Mouse (Mus musculus): ENCODE measurements at regions not wholly inside any gene's neighbourhood (a gene's known extent, or its start where the extent isn't known, plus 50 kb on each side); places are given as distances from the start of the nearest gene placed in this dataset.

DNA sequence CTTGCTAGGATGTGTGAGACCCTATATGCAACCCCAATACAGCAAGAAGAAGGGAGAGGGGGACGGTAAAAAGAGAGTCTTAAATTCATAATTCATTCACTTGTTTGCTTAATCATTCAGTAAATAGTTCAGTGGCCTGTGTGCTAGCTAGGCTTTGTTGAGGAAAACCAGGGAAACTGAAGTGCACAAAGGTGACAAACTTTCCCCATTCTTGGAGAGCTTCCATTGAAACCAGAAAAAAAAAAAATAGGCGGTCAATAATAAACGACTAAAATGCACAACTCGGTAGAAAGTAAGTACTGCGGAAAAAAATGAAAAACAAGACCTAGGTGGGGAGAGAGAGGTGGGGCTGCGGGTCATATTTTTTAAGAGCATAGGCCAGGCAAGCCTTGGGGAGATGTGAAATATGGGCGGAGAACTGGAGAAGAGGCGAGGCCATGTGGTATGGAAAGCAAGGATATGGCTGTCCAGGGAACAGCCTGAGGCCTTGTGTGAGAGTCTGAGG is 72.3 kb upstream of the Hes1 start:
- no peak for TF ChIP-seq BHLHE40 (IDR thresholded peaks at IDR 0.05; ENCODE audit: low read depth, low read length)
- TF ChIP-seq POLR2AphosphoS2 (IDR thresholded peaks at IDR 0.05; ENCODE audit: low read depth, low read length): no peak
- no peak for TF ChIP-seq CHD1 (IDR thresholded peaks at IDR 0.05; ENCODE audit: low read depth, low read length)
- TF ChIP-seq EP300 (IDR thresholded peaks at IDR 0.05; ENCODE audit: low read length): no peak
- no peak for TF ChIP-seq RAD21 (IDR thresholded peaks at IDR 0.05; ENCODE audit: low read depth, low read length)
- TF ChIP-seq UBTF (IDR thresholded peaks at IDR 0.05; ENCODE audit: low read depth, low read length): no peak
- no peak for TF ChIP-seq MAFK (IDR thresholded peaks at IDR 0.05; ENCODE audit: insufficient replicate concordance, low read length)
- TF ChIP-seq PAX5 (IDR thresholded peaks at IDR 0.05; ENCODE audit: low read length): no peak
- TF ChIP-seq ZKSCAN1 (IDR thresholded peaks at IDR 0.05; ENCODE audit: borderline replicate concordance, low read depth, low read length): no peak
- TF ChIP-seq RCOR1 (conservative IDR thresholded peaks at IDR 0.05; ENCODE audit: low read depth, low read length): no peak
- TF ChIP-seq SIN3A (IDR thresholded peaks at IDR 0.05; ENCODE audit: low read length): no peak
- TF ChIP-seq MXI1 (IDR thresholded peaks at IDR 0.05; ENCODE audit: low read depth, low read length): no peak
- TF ChIP-seq ELF1 (IDR thresholded peaks at IDR 0.05; ENCODE audit: low read depth, low read length): no peak
- no peak for TF ChIP-seq HCFC1 (IDR thresholded peaks at IDR 0.05; ENCODE audit: low read depth, low read length)
- TF ChIP-seq TBP (conservative IDR thresholded peaks at IDR 0.05; ENCODE audit: low read depth, low read length): no peak
- no peak for TF ChIP-seq MEF2A (IDR thresholded peaks at IDR 0.05; ENCODE audit: borderline replicate concordance, low read depth, low read length)
- no peak for TF ChIP-seq USF2 (conservative IDR thresholded peaks at IDR 0.05; ENCODE audit: low read depth, low read length)
- TF ChIP-seq TCF12 (IDR thresholded peaks at IDR 0.05; ENCODE audit: low read depth, low read length): no peak
- no peak for TF ChIP-seq CHD2 (IDR thresholded peaks at IDR 0.05; ENCODE audit: low read length)
- no peak for DNase-seq (ENCODE audit: extremely low read depth)
- no peak overlapping the region for H3K9ac ChIP-seq (ENCODE audit: insufficient read depth, low read depth)
- H3K27me3 ChIP-seq (replicated peaks): no peaks in the 10 kb centered on the region
- dilution Hi-C loops (cut with MboI; ENCODE audit: extremely low pct_ligation_motif_present, extremely low pct_unique_long_range_greater_than_20kb, low sequenced_read_pairs): no loop called here
- H3K4me3 ChIP-seq (replicated peaks in 1 of 3; ENCODE audit: low read depth in 2 of 3, low read length in 2 of 3, poor library complexity in 1 of 3): no peak overlapping the region
- peaks cover 0 to 25% of the 10 kb centered on the region in 2 experiments; a peak in 2 of 4 replicates for H3K4me1 ChIP-seq (ENCODE audit: control insufficient read depth in 1 of 2, insufficient read depth in 2 of 2)
- in situ Hi-C loops (cut with MboI; ENCODE audit: low pct_ligation_motif_present, low pct_unique_long_range_greater_than_20kb, low sequenced_read_pairs): no loop called here
- no peaks in the 10 kb centered on the region for H3K79me2 ChIP-seq (replicated peaks; ENCODE audit: control insufficient read depth, extremely low read depth, insufficient read depth, poor library complexity, severe bottlenecking)
- no peak overlapping the region for H3K4me2 ChIP-seq (ENCODE audit: insufficient read depth, low read depth, poor library complexity, severe bottlenecking)
- H3K27ac ChIP-seq (ENCODE audit: insufficient read depth, low read depth): no peak overlapping the region
- no peaks in the 10 kb centered on the region for H3K36me3 ChIP-seq (replicated peaks in 1 of 2; ENCODE audit: control insufficient read depth in 1 of 2, insufficient read depth in 1 of 2, low read length in 1 of 2)
- H3K9me3 ChIP-seq (replicated peaks; ENCODE audit: low read length): no peaks in the 10 kb centered on the region

DNA sequence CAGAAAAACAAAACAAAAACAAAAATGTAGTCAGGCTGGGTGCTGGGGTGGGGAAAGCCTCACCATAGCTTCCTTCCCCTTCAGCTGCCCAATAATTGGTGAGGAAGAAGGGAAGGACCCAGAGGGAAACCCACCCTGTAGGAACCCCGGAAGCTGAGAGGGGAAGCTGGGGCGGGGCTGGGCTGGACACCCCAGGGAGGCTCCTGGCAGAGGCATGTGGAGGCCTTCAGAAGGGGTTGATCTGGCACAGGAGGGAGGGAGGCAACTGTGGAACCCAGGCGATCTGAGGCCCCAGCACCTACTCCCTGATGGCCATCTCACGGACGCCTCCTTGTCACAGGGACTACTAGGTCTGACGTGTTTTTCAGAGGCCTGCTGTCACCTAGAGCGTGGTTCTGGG is 71.1 kb upstream of the Hes1 start:
- dilution Hi-C loops (cut with MboI; ENCODE audit: extremely low pct_ligation_motif_present, extremely low pct_unique_long_range_greater_than_20kb, low sequenced_read_pairs) (no loop called here), in situ Hi-C loops (cut with MboI; ENCODE audit: low pct_ligation_motif_present, low pct_unique_long_range_greater_than_20kb, low sequenced_read_pairs) (no loop called here)

More for the DNA sequence above, 71.1 kb upstream of the Hes1 start:
- Histone ChIP-seq H3K36me3 (replicated peaks in 1 of 2; ENCODE audit: control insufficient read depth in 1 of 2, insufficient read depth in 1 of 2, low read length in 1 of 2) (no peaks in the 10 kb centered on the region), H3K79me2 (replicated peaks; ENCODE audit: control insufficient read depth, extremely low read depth, insufficient read depth, poor library complexity, severe bottlenecking) (no peaks in the 10 kb centered on the region), H3K9ac (ENCODE audit: insufficient read depth, low read depth) (no peak overlapping the region), H3K9me3 (replicated peaks; ENCODE audit: low read length) (no peaks in the 10 kb centered on the region), H3K4me2 (ENCODE audit: insufficient read depth, low read depth, poor library complexity, severe bottlenecking) (no peak overlapping the region), H3K27me3 (replicated peaks) (no peaks in the 10 kb centered on the region), H3K4me3 (replicated peaks in 1 of 3; ENCODE audit: low read depth in 2 of 3, low read length in 2 of 3, poor library complexity in 1 of 3) (no peak overlapping the region), H3K27ac (ENCODE audit: insufficient read depth, low read depth) (no peak overlapping the region), H3K4me1 (ENCODE audit: control insufficient read depth in 1 of 2, insufficient read depth in 2 of 2) (peaks cover 0 to 25% of the 10 kb centered on the region in 2 experiments; a peak in 2 of 4 replicates)
- TF ChIP-seq CHD2 (IDR thresholded peaks at IDR 0.05; ENCODE audit: low read length): no peak
- no peak for TF ChIP-seq POLR2AphosphoS2 (IDR thresholded peaks at IDR 0.05; ENCODE audit: low read depth, low read length)
- TF ChIP-seq USF2 (conservative IDR thresholded peaks at IDR 0.05; ENCODE audit: low read depth, low read length): no peak
- no peak for TF ChIP-seq CTCF (conservative IDR thresholded peaks at IDR 0.05 in 1 of 2, IDR thresholded peaks at IDR 0.05 in 1 of 2; ENCODE audit: low read depth in 2 of 2, low read length in 2 of 2)
- no peak for TF ChIP-seq CHD1 (IDR thresholded peaks at IDR 0.05; ENCODE audit: low read depth, low read length)
- TF ChIP-seq ZNF384 (IDR thresholded peaks at IDR 0.05; ENCODE audit: low read depth, low read length): no peak
- no peak for TF ChIP-seq SMC3 (IDR thresholded peaks at IDR 0.05; ENCODE audit: low read depth, low read length)
- TF ChIP-seq USF1 (IDR thresholded peaks at IDR 0.05; ENCODE audit: low read depth, low read length): no peak
- no peak for DNase-seq (ENCODE audit: extremely low read depth)

All from CH12.LX (cell line).